Comparison of ENCODE assay signal across 11 mouse cellular contexts in the genomic region with DNA sequence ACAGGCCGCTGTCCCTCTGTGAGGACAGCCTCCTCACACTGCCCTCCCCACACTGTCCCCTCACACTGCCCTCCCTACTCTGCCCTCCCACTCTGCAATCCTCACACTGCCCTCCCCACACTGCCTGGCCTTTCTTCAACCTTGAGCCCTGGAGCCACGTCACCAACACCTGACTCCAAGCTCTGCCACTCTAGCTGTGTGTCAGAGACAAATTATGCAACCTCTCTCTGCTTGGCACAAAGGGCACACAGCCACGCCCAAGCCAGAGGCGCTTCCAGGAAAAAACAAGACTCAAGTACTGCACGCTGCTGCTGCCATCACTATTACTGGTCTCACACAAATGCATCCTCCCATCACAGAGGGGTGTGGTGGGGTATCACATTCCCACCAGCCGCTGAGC. TPM values are rescaled to one million over a fixed set of nuclear protein-coding genes. Genes with fewer than 3 reads are reported as not detected.
DNase-seq lines count a peak whose midpoint lies in the region; ATAC-seq and TF ChIP-seq lines count a peak whose summit lies in the region.
"Had no signal": no experiment of that assay in that cellular context is flagged by ENCODE, and none has a peak within 500 bp of the region (broad histone marks: within the 10 kb centered on the region; RNA-seq: fewer than 3 reads in every experiment).

No protein-coding gene starts in this region.

- no peak overlapping the region for H3K9ac ChIP-seq in stomach, embryonic 16.5 days (ENCODE audit: low read length)
- no peak overlapping the region for H3K9ac ChIP-seq in hindbrain, embryonic 11.5 days (ENCODE audit: low read depth, low read length)
- H3K9ac ChIP-seq: midbrain, embryonic 12.5 days had no signal

- H3K4me1 ChIP-seq in kidney, adult 2 months (ENCODE audit: control insufficient read depth, insufficient read depth, low read length), result peaks cover 47% of the 10 kb centered on the region
- peaks cover 64% of the 10 kb centered on the region for H3K4me1 ChIP-seq in stomach, embryonic 16.5 days (ENCODE audit: control insufficient read depth, insufficient read depth, low read length)
- peaks cover 5% of the 10 kb centered on the region for H3K4me1 ChIP-seq in hindbrain, embryonic 11.5 days (replicated peaks; ENCODE audit: control insufficient read depth, insufficient read depth, low read length)

- peak; percentile 27; the same call in 1 of the 2 replicates for ATAC-seq in stomach, embryonic 16.5 days (ENCODE audit: insufficient read depth, low FRiP score)
- ATAC-seq in cerebellum, adult (ENCODE audit: insufficient number of reproducible peaks, low FRiP score, low TSS enrichment), result no peak
- no peak for ATAC-seq in hindbrain, embryonic 11.5 days (ENCODE audit: low FRiP score)
- ATAC-seq: forebrain, embryonic 16.5 days had no signal

- no peak overlapping the region for H3K4me3 ChIP-seq in kidney, adult 2 months (ENCODE audit: insufficient read depth, low read depth, low read length)
- H3K4me3 ChIP-seq in stomach, embryonic 16.5 days (replicated peaks; ENCODE audit: low read length), result no peak overlapping the region
- H3K4me3 ChIP-seq in hindbrain, embryonic 11.5 days (ENCODE audit: low read depth, low read length), result no peak overlapping the region
- H3K4me3 ChIP-seq: midbrain, embryonic 12.5 days had no signal

- H3K9me3 ChIP-seq in stomach, embryonic 16.5 days (replicated peaks; ENCODE audit: control insufficient read depth, low read length), result no peaks in the 10 kb centered on the region
- no peaks in the 10 kb centered on the region for H3K9me3 ChIP-seq in hindbrain, embryonic 11.5 days (ENCODE audit: control insufficient read depth, low read length)
- H3K9me3 ChIP-seq: midbrain, embryonic 12.5 days had no signal

- no peak overlapping the region for H3K4me2 ChIP-seq in stomach, embryonic 16.5 days (ENCODE audit: low read depth, low read length)
- H3K4me2 ChIP-seq in hindbrain, embryonic 11.5 days (replicated peaks; ENCODE audit: low read depth, low read length), result no peak overlapping the region
- H3K4me2 ChIP-seq: midbrain, embryonic 12.5 days had no signal

- no peaks in the 10 kb centered on the region for H3K27me3 ChIP-seq in kidney, adult 2 months (replicated peaks; ENCODE audit: control insufficient read depth, insufficient read depth, low read length)
- H3K27me3 ChIP-seq in stomach, embryonic 16.5 days (ENCODE audit: control insufficient read depth, insufficient read depth, low read length), result no peaks in the 10 kb centered on the region
- H3K27me3 ChIP-seq in hindbrain, embryonic 11.5 days (ENCODE audit: control insufficient read depth, insufficient read depth, low read length), result no peaks in the 10 kb centered on the region
- H3K27me3 ChIP-seq: midbrain, embryonic 12.5 days had no signal

- no peak for TF ChIP-seq CTCF in kidney, adult 2 months (conservative IDR thresholded peaks at IDR 0.05; ENCODE audit: insufficient read depth, insufficient read length, low read depth, low read length)

- WGBS in kidney, adult 2 months, result 38% methylated on average over 6 of the region's 6 CpGs
- WGBS in stomach, embryonic 16.5 days, result 77% methylated on average over 6 of the region's 6 CpGs
- WGBS in hindbrain, embryonic 11.5 days, result 87% methylated on average over 6 of the region's 6 CpGs

- H3K27ac ChIP-seq in kidney, adult 2 months (ENCODE audit: insufficient read depth, low read depth, low read length), result no peak overlapping the region
- no peak overlapping the region for H3K27ac ChIP-seq in stomach, embryonic 16.5 days (ENCODE audit: low read length)
- H3K27ac ChIP-seq in hindbrain, embryonic 11.5 days (ENCODE audit: low read depth, low read length), result no peak overlapping the region
- H3K27ac ChIP-seq: midbrain, embryonic 12.5 days had no signal

- no peak for TF ChIP-seq POLR2A in kidney, adult 2 months (IDR thresholded peaks at IDR 0.05; ENCODE audit: low read depth, low read length)

- DNase-seq in kidney, adult 2 months, result peak; percentile 87
- no peak for DNase-seq in kidney, postnatal 4 days
- peak; percentile 58 for DNase-seq in fat pad, adult 2 months (ENCODE audit: extremely low read depth, low read depth, low spot score)
- peak; percentile 84 to 89 for DNase-seq in lung, adult 18-20 months
- DNase-seq in hindbrain, embryonic 11.5 days (ENCODE audit: low spot score), result no peak
- no peak for DNase-seq in right cerebral cortex, postnatal 10 days (ENCODE audit: low spot score in 2 of 2)
- DNase-seq: cerebellum, adult 9-10 months had no signal

- no peaks in the 10 kb centered on the region for H3K36me3 ChIP-seq in kidney, adult 2 months (ENCODE audit: control insufficient read depth, insufficient read depth, low read length)
- no peaks in the 10 kb centered on the region for H3K36me3 ChIP-seq in stomach, embryonic 16.5 days (ENCODE audit: control insufficient read depth, insufficient read depth, low read length)
- H3K36me3 ChIP-seq in hindbrain, embryonic 11.5 days (ENCODE audit: control insufficient read depth, insufficient read depth, low read length), result no peaks in the 10 kb centered on the region
- H3K36me3 ChIP-seq: midbrain, embryonic 12.5 days had no signal

RNA-seq across cellular contexts. Expression of gene Tmem184b, which starts 12.9 kb away (rescaled TPM):
- polyA plus RNA-seq in kidney, adult 2 months (2012; rRNA removed), result 69.0 and 81.0 TPM in 2 replicates
- polyA plus RNA-seq in stomach, embryonic 16.5 days (2015; fragmentation: Nextera tagmentation; extraction: Ambion mirVana), result 52.7 and 59.6 TPM in 2 replicates
- 32.7 and 33.5 TPM in 2 replicates for polyA plus RNA-seq in hindbrain, embryonic 11.5 days (2014; fragmentation: Nextera tagmentation; extraction: Ambion mirVana)

RNA-seq across cellular contexts. Expression of gene Maff, which starts 44.0 kb away (rescaled TPM):
- polyA plus RNA-seq in kidney, adult 2 months (2012; rRNA removed), result 1.2 and 1.3 TPM in 2 replicates
- 5.2 and 6.2 TPM in 2 replicates for polyA plus RNA-seq in stomach, embryonic 16.5 days (2015; fragmentation: Nextera tagmentation; extraction: Ambion mirVana)
- polyA plus RNA-seq in hindbrain, embryonic 11.5 days (2014; fragmentation: Nextera tagmentation; extraction: Ambion mirVana), result 1.6 and 1.8 TPM in 2 replicates

Comparison
In these comparisons a context has a peak if more than half of its experiments do, and no peak if none do; other contexts are left out.
1. DNase-seq: peak in kidney, adult 2 months (single experiment), fat pad, adult 2 months (single experiment) and lung, adult 18-20 months (2 of 2); none in kidney, postnatal 4 days (0 of 2), hindbrain, embryonic 11.5 days (single experiment) and right cerebral cortex, postnatal 10 days (0 of 2).